Mouse (Mus musculus) kidney, adult 2 months (tissue): ENCODE results near the gene Kcnq2. TPM values are rescaled to one million over a fixed set of nuclear protein-coding genes. Genes with fewer than 3 reads are reported as not detected.

Experiments used
- DNase-seq: peaks from one replicate; pipeline ENCODE4 v3.0.0; 2021
- H3K27ac ChIP-seq: fragments of 200-500 bp; 2 replicates; pipeline ENCODE4 v1.5.1; 2012; ENCODE audit warnings: low read depth, low read length, control low read depth, inconsistent platforms; ENCODE audit not compliant: insufficient read depth
- H3K27me3 ChIP-seq: fragments of 200-500 bp; replicated peaks from 2 replicates; pipeline ENCODE4 v1.6.1; 2012; ENCODE audit warnings: mild to moderate bottlenecking, moderate library complexity, low read length, inconsistent platforms; ENCODE audit not compliant: control insufficient read depth, insufficient read depth
- H3K36me3 ChIP-seq: fragments of 200-500 bp; 2 replicates; pipeline ENCODE4 v1.6.1; 2012; ENCODE audit warnings: mild to moderate bottlenecking, moderate library complexity, low read length, inconsistent platforms; ENCODE audit not compliant: control insufficient read depth, insufficient read depth
- H3K4me1 ChIP-seq: fragments of 200-500 bp; 2 replicates; pipeline ENCODE4 v1.6.1; 2011; ENCODE audit warnings: low read length; ENCODE audit not compliant: control insufficient read depth, insufficient read depth
- H3K4me3 ChIP-seq: fragments of 200-500 bp; 2 replicates; pipeline ENCODE4 v1.5.1; 2011; ENCODE audit warnings: mild to moderate bottlenecking, low read depth, low read length, control low read depth; ENCODE audit not compliant: insufficient read depth
- CTCF ChIP-seq: fragments of 200-500 bp; conservative IDR thresholded peaks from 2 replicates; pipeline ENCODE4 v1.5.1; 2011; ENCODE audit warnings: low read depth, mild to moderate bottlenecking, control low read depth, low read length, moderate library complexity, mixed read lengths; ENCODE audit not compliant: insufficient read depth, insufficient read length
- POLR2A ChIP-seq: fragments of 200-500 bp; IDR thresholded peaks from one replicate; pipeline ENCODE4 v1.6.1; 2011; ENCODE audit warnings: low read depth, low read length, control low read depth
- whole genome bisulfite sequencing: fragments of 180-500 bp; shearing (Covaris S2); methylation state at CpG from one replicate; pipeline ENCODE4 v1.1.7; 2018; 5-methylcytosine and 5-hydroxymethylcytosine counted together
- polyA plus RNA-seq: library from polyadenylated mRNA; depleted of rRNA; stranded (reverse); fragments of >200 nt; gene quantifications from 2 replicates; pipeline ENCODE4 v1.2.3, GENCODE M21; 2012

Gene Kcnq2
- polyA plus RNA-seq, 1 experiment = 0.31 TPM

DNA sequence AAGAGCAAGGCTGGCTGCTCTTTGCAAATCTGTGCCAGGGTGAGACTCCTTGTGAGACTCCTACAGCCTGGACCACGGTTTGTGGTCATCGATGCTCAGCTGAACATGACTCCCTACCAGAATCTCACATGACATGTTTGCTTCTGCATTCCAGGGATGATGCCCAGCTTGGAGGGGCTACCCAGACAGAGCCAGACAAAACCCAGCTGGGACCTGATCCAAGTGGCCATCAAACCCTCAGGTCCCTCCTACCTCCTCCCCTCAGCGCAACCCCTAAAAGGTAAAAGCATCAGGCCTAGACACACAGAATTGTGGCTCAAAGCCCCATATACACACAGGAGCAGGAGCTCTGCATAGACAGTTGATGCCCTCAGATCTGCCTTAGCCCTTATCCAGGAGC, 19.3 kb upstream of the Kcnq2 start:
- no peaks in the 10 kb centered on the region for H3K4me1 ChIP-seq
- TF ChIP-seq CTCF (no peak), POLR2A (no peak)
- no peaks in the 10 kb centered on the region for H3K27me3 ChIP-seq
- H3K4me3 ChIP-seq = no peak overlapping the region
- no peak for DNase-seq
- 47% methylated on average over 3 of the region's 3 CpGs for WGBS
- H3K27ac ChIP-seq = no peak overlapping the region
- H3K36me3 ChIP-seq = no peaks in the 10 kb centered on the region

DNA sequence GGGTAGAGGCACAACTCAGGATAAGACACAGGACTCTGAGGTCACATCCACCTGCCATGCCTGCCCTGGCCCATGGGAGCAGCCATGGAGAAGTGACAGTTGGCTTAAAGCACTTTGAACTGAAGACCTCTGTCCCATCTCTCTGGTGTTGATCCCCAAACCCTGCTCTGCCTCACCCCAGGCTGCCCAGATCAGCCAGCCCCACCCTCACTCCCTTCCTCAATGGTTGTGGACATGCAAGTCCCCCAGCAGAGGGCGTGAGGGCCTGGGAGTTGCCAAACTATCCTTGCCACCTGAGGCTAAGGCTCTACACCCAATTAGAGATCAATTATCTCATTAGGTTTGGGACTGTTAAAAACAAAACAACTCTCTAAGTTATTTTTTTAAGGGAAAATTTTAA, 18.7 kb upstream of the Kcnq2 start:
- H3K27me3 ChIP-seq = no peaks in the 10 kb centered on the region
- H3K27ac ChIP-seq = no peak overlapping the region
- DNase-seq = peak; percentile 15
- TF ChIP-seq POLR2A (no peak), CTCF (peak; percentile 51)
- H3K4me3 ChIP-seq = no peak overlapping the region
- H3K36me3 ChIP-seq = no peaks in the 10 kb centered on the region
- 7% methylated on average over 1 of the region's 1 CpGs for WGBS
- no peaks in the 10 kb centered on the region for H3K4me1 ChIP-seq

- Histone ChIP-seq H3K4me1 (peaks cover 4% of the 10 kb centered on the region; the same call in 1 of the 2 replicates), H3K36me3 (no peaks in the 10 kb centered on the region), H3K4me3 (no peak overlapping the region), H3K27ac (no peak overlapping the region), H3K27me3 (no peaks in the 10 kb centered on the region)
- 83% methylated on average over 1 of the region's 1 CpGs for WGBS
- TF ChIP-seq CTCF = no peak
- TF ChIP-seq POLR2A = no peak
- DNase-seq = no peak
Measured at GRCm38 (mm10) chr2:181153131-181153530, 18.0 kb upstream of the Kcnq2 start.

GRCm38 (mm10) chr2:181152701-181153100, 17.6 kb upstream of the Kcnq2 start:
- Histone ChIP-seq H3K27me3 (no peaks in the 10 kb centered on the region), H3K36me3 (no peaks in the 10 kb centered on the region), H3K27ac (no peak overlapping the region), H3K4me3 (no peak overlapping the region), H3K4me1 (peaks cover 4% of the 10 kb centered on the region; the same call in 1 of the 2 replicates)
- 93% methylated on average over 17 of the region's 17 CpGs for WGBS
- no peak for DNase-seq
- no peak for TF ChIP-seq POLR2A
- TF ChIP-seq CTCF = no peak

- no peak overlapping the region for H3K4me3 ChIP-seq
- no peak for DNase-seq
- H3K4me1 ChIP-seq = peaks cover 4% of the 10 kb centered on the region; the same call in 1 of the 2 replicates
- no peak for TF ChIP-seq POLR2A
- no peak for TF ChIP-seq CTCF
- H3K36me3 ChIP-seq = no peaks in the 10 kb centered on the region
- 59% methylated on average over 6 of the region's 6 CpGs for WGBS
- H3K27me3 ChIP-seq = no peaks in the 10 kb centered on the region
- H3K27ac ChIP-seq = no peak overlapping the region
Measured at GRCm38 (mm10) chr2:181150281-181150680, 15.2 kb upstream of the Kcnq2 start.

DNA sequence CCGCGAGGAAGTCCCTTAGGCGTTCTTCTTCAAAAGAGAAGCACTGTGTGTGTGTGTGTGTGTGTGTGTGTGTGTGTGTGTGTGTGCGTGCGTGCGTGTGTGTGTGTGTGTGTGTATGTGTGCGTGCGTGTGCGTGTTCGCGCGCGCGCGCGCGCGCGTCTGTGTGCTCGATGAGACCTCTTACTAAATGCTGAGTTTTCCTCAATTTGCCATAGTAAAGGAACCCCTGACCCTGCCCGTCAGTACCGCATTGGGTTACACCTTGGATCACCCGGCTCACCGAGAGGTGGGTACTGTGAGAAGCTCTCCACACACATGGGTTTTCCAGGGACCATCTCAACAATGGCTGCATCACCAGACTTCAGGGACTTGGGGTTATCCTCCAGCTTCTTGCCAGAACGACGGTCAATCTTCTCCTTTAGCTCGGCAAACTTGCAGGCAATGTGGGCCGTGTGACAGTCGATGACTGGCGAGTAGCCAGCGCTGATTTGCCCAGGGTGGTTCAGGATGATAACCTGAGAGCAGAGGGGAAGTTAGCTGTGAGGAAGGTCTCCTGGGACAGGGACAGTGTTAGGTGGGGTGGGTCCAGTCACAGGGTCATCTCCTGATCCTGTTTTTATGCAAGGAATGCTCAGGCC, 13.3 kb upstream of the Kcnq2 start:
- 25% methylated on average over 22 of the region's 31 CpGs for WGBS
- H3K27ac ChIP-seq = no peak overlapping the region
- TF ChIP-seq CTCF = no peak
- TF ChIP-seq POLR2A = no peak

DNA sequence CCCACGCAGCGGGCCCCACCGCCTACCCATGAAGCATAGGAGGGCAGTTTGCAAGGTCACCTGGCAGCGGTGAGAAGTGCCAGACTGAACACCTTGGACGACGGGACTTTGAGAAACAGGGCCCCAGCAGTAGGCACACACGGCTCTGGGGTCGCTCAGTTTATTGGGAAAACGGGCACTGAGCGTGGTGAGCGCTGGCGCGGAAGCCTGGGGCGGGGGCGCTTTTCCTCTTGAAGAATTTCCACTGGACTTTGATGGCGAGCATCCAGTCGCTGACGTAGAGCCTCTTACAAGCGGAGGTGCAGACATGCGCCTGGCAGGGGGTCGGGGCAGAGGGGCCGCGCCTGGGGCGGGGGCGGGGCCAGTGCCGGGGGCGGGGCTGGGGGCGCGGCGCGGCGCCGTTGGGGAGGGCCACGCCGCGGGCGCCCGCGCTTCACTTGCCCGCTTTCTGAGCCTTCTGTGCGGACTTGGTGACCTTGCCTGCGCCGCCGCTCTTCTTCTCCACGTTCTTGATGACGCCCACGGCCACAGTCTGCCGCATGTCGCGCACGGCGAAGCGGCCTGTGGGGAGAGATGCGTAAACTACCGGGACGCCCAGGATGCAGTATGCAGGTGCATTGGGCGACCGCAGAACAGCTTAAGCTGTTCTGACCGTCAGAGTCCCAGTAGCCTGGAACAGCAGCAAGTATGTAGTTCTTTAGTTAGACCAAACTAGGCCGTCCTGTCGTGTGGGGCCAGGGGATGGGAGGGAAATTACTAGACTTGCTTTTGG, 12.6 kb upstream of the Kcnq2 start:
- H3K36me3 ChIP-seq = no peaks in the 10 kb centered on the region
- 2% methylated on average over 54 of the region's 61 CpGs for WGBS
- DNase-seq = peak; percentile 42
- peak overlapping the region; percentile 50 for H3K4me3 ChIP-seq
- no peak overlapping the region for H3K27ac ChIP-seq
- H3K4me1 ChIP-seq = peaks cover 4% of the 10 kb centered on the region; the same call in 1 of the 2 replicates
- TF ChIP-seq POLR2A (no peak), CTCF (no peak)
- no peaks in the 10 kb centered on the region for H3K27me3 ChIP-seq

More for the DNA sequence above, 13.3 kb upstream of the Kcnq2 start:
- no peak for DNase-seq
- Histone ChIP-seq H3K27me3 (no peaks in the 10 kb centered on the region), H3K36me3 (no peaks in the 10 kb centered on the region), H3K4me1 (peaks cover 4% of the 10 kb centered on the region; the same call in 1 of the 2 replicates), H3K4me3 (peak overlapping the region; percentile 50)
